17 mouse cellular contexts compared by ENCODE assay signal in the genomic region with DNA sequence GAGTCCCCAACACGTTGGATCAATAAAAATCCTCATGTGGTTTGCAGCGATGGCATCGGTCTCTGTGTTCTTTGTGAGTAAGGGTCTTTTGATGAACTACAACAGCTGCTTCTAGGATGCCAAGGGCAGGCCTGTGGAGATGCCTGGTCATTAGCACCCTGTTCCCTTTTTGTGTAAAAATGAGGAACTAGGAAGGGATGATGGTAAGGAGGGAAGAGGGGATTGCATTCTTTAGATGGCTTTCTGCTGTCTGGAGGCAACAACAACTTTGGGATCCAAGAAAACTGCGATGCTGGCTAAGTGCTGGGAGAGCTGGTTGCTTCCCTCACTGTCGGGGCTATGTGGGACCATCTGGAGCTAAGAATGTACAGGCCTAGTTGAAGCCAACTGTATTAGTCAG. TPM values are rescaled to one million over a fixed set of nuclear protein-coding genes. Genes with fewer than 3 reads are reported as not detected.
DNase-seq lines count a peak whose midpoint lies in the region; ATAC-seq and TF ChIP-seq lines count a peak whose summit lies in the region.
"Had no signal": no experiment of that assay in that cellular context is flagged by ENCODE, and none has a peak within 500 bp of the region (broad histone marks: within the 10 kb centered on the region; RNA-seq: fewer than 3 reads in every experiment).

No protein-coding gene starts in this region.

- H3K36me3 ChIP-seq in forebrain, embryonic 10.5 days (replicated peaks), result no peaks in the 10 kb centered on the region
- no peaks in the 10 kb centered on the region for H3K36me3 ChIP-seq in forebrain, postnatal 0 days (ENCODE audit: insufficient read depth)
- no peaks in the 10 kb centered on the region for H3K36me3 ChIP-seq in neural tube, embryonic 11.5 days (ENCODE audit: control insufficient read depth, insufficient read depth, low read length)
- no peaks in the 10 kb centered on the region for H3K36me3 ChIP-seq in neural tube, embryonic 15.5 days
- no peaks in the 10 kb centered on the region for H3K36me3 ChIP-seq in limb, embryonic 13.5 days
- H3K36me3 ChIP-seq in myocyte (ENCODE audit: control insufficient read depth, insufficient read depth), result no peaks in the 10 kb centered on the region
- H3K36me3 ChIP-seq: embryonic facial prominence, embryonic 15.5 days; midbrain, embryonic 13.5 days had no signal

- no peak overlapping the region for H3K4me2 ChIP-seq in forebrain, postnatal 0 days (ENCODE audit: low read depth)
- H3K4me2 ChIP-seq in neural tube, embryonic 11.5 days (ENCODE audit: low read depth), result no peak overlapping the region
- H3K4me2 ChIP-seq in neural tube, embryonic 15.5 days, result no peak overlapping the region
- peak overlapping the region; percentile 65 for H3K4me2 ChIP-seq in limb, embryonic 13.5 days (replicated peaks)
- H3K4me2 ChIP-seq in myocyte (ENCODE audit: low read depth), result peak overlapping the region; percentile 83
- H3K4me2 ChIP-seq: hindbrain, embryonic 14.5 days; midbrain, embryonic 13.5 days had no signal

- peak overlapping the region; percentile 92 for H3K27ac ChIP-seq in forebrain, embryonic 10.5 days
- H3K27ac ChIP-seq in forebrain, postnatal 0 days (ENCODE audit: low read depth, low read length), result no peak overlapping the region
- H3K27ac ChIP-seq in neural tube, embryonic 11.5 days (ENCODE audit: low read depth, low read length), result no peak overlapping the region
- no peak overlapping the region for H3K27ac ChIP-seq in neural tube, embryonic 15.5 days (replicated peaks)
- H3K27ac ChIP-seq in limb, embryonic 13.5 days, result peak overlapping the region; percentile 33; the same call in 1 of the 2 replicates
- H3K27ac ChIP-seq: embryonic facial prominence, embryonic 15.5 days; hindbrain, embryonic 14.5 days; left cerebral cortex, adult 2 months; midbrain, embryonic 13.5 days had no signal

- H3K27me3 ChIP-seq in forebrain, embryonic 10.5 days (ENCODE audit: poor library complexity, severe bottlenecking), result no peaks in the 10 kb centered on the region
- H3K27me3 ChIP-seq in forebrain, postnatal 0 days (ENCODE audit: insufficient read depth, low read length), result no peaks in the 10 kb centered on the region
- no peaks in the 10 kb centered on the region for H3K27me3 ChIP-seq in neural tube, embryonic 11.5 days (ENCODE audit: control insufficient read depth, insufficient read depth, low read length)
- no peaks in the 10 kb centered on the region for H3K27me3 ChIP-seq in neural tube, embryonic 15.5 days (replicated peaks)
- no peaks in the 10 kb centered on the region for H3K27me3 ChIP-seq in limb, embryonic 13.5 days
- H3K27me3 ChIP-seq in myocyte (ENCODE audit: control insufficient read depth, insufficient read depth, insufficient read length), result no peaks in the 10 kb centered on the region
- H3K27me3 ChIP-seq: embryonic facial prominence, embryonic 15.5 days; midbrain, embryonic 13.5 days had no signal

- H3K9me3 ChIP-seq in forebrain, embryonic 10.5 days, result no peaks in the 10 kb centered on the region
- H3K9me3 ChIP-seq in forebrain, postnatal 0 days (ENCODE audit: low read length), result no peaks in the 10 kb centered on the region
- no peaks in the 10 kb centered on the region for H3K9me3 ChIP-seq in neural tube, embryonic 11.5 days (ENCODE audit: control insufficient read depth, low read length)
- H3K9me3 ChIP-seq in neural tube, embryonic 15.5 days (replicated peaks), result no peaks in the 10 kb centered on the region
- no peaks in the 10 kb centered on the region for H3K9me3 ChIP-seq in limb, embryonic 13.5 days
- H3K9me3 ChIP-seq: embryonic facial prominence, embryonic 15.5 days; midbrain, embryonic 13.5 days had no signal

- peaks cover 38% of the 10 kb centered on the region for H3K4me1 ChIP-seq in forebrain, embryonic 10.5 days
- H3K4me1 ChIP-seq in forebrain, postnatal 0 days (ENCODE audit: insufficient read depth), result peaks cover 12% of the 10 kb centered on the region
- H3K4me1 ChIP-seq in neural tube, embryonic 11.5 days (ENCODE audit: control insufficient read depth, insufficient read depth, low read length), result peaks cover 9% of the 10 kb centered on the region; the same call in 1 of the 2 replicates
- peaks cover 17% of the 10 kb centered on the region for H3K4me1 ChIP-seq in neural tube, embryonic 15.5 days
- H3K4me1 ChIP-seq in limb, embryonic 13.5 days, result peaks cover 34% of the 10 kb centered on the region

- H3K4me3 ChIP-seq in forebrain, embryonic 10.5 days, result peak overlapping the region; percentile 54; the same call in 1 of the 2 replicates
- no peak overlapping the region for H3K4me3 ChIP-seq in forebrain, postnatal 0 days (ENCODE audit: low read depth, low read length)
- no peak overlapping the region for H3K4me3 ChIP-seq in neural tube, embryonic 11.5 days (ENCODE audit: low read depth, low read length)
- no peak overlapping the region for H3K4me3 ChIP-seq in neural tube, embryonic 15.5 days (replicated peaks)
- no peak overlapping the region for H3K4me3 ChIP-seq in limb, embryonic 13.5 days
- H3K4me3 ChIP-seq in myocyte, result peak overlapping the region; percentile 41
- H3K4me3 ChIP-seq: embryonic facial prominence, embryonic 15.5 days; left cerebral cortex, adult 2 months; midbrain, embryonic 13.5 days had no signal

- DNase-seq in forebrain, embryonic 10.5 days (ENCODE audit: extremely low spot score, low spot score), result no peak
- DNase-seq in forebrain, postnatal 0 days, result no peak
- DNase-seq in neural tube, embryonic 11.5 days (ENCODE audit: low spot score), result peak; percentile 5
- no peak for DNase-seq in layer of hippocampus, adult 9-11 months
- DNase-seq in c-Kit-positive CD71-positive TER-119-positive erythroid progenitor cells, embryonic 14.5 days (ENCODE audit: low spot score), result no peak
- DNase-seq: cerebellum, adult 18-20 months; kidney, adult 11 months; kidney, postnatal 4 days; lung, postnatal 4 days; right cerebral cortex, postnatal 25 days had no signal

- H3ac ChIP-seq in myocyte (ENCODE audit: control insufficient read depth, insufficient read length), result no peak overlapping the region

- H3K79me2 ChIP-seq in myocyte (ENCODE audit: control insufficient read depth, insufficient read depth), result peaks cover 6% of the 10 kb centered on the region

- WGBS in forebrain, embryonic 10.5 days, result 85% methylated on average over 5 of the region's 5 CpGs
- 80% methylated on average over 5 of the region's 5 CpGs for WGBS in forebrain, postnatal 0 days
- WGBS in neural tube, embryonic 11.5 days, result 76% methylated on average over 5 of the region's 5 CpGs
- 74% methylated on average over 5 of the region's 5 CpGs for WGBS in neural tube, embryonic 15.5 days
- 48% methylated on average over 5 of the region's 5 CpGs for WGBS in limb, embryonic 13.5 days

- no peak for TF ChIP-seq POLR2A in myocyte (IDR thresholded peaks at IDR 0.05; ENCODE audit: insufficient read length, low read depth)

- no peak overlapping the region for H3K9ac ChIP-seq in forebrain, postnatal 0 days
- H3K9ac ChIP-seq in neural tube, embryonic 11.5 days (ENCODE audit: low read length), result no peak overlapping the region
- no peak overlapping the region for H3K9ac ChIP-seq in neural tube, embryonic 15.5 days (replicated peaks)
- H3K9ac ChIP-seq in limb, embryonic 13.5 days, result peak overlapping the region; percentile 31; the same call in 1 of the 2 replicates
- H3K9ac ChIP-seq: embryonic facial prominence, embryonic 15.5 days; hindbrain, embryonic 14.5 days; midbrain, embryonic 13.5 days had no signal

- ATAC-seq in forebrain, postnatal 0 days, result no peak
- no peak for ATAC-seq in neural tube, embryonic 11.5 days (ENCODE audit: insufficient read depth, low FRiP score, low TSS enrichment)
- no peak for ATAC-seq in neural tube, embryonic 15.5 days (ENCODE audit: low FRiP score)
- ATAC-seq in limb, embryonic 13.5 days (ENCODE audit: low FRiP score, low read depth), result no peak
- ATAC-seq: midbrain, embryonic 13.5 days had no signal

- no peak for TF ChIP-seq CTCF in forebrain, postnatal 0 days (IDR thresholded peaks at IDR 0.05; ENCODE audit: low read depth)

RNA-seq across cellular contexts. Expression of a gene that starts 3.0 kb away (rescaled TPM):
- 6.3 and 8.1 TPM in 2 replicates for polyA plus RNA-seq in forebrain, embryonic 10.5 days (2016; fragmentation: Nextera tagmentation; extraction: Ambion mirVana)
- total RNA-seq in forebrain, postnatal 0 days (2014; rRNA removed), result 116 and 134 TPM in 2 replicates
- polyA plus RNA-seq in forebrain, postnatal 0 days (2015; fragmentation: Nextera tagmentation; extraction: Ambion mirVana), result 0.50 TPM in 1 of 2 replicates, not detected in the other
- 3.3 and 4.3 TPM in 2 replicates for polyA plus RNA-seq in neural tube, embryonic 11.5 days (2014; fragmentation: Nextera tagmentation; extraction: Ambion mirVana)
- polyA plus RNA-seq in neural tube, embryonic 15.5 days (2015; fragmentation: Nextera tagmentation; extraction: Ambion mirVana), result 0.51 and 0.64 TPM in 2 replicates
- polyA plus RNA-seq in limb, embryonic 13.5 days (2015; fragmentation: Nextera tagmentation; extraction: Ambion mirVana), result 9.8 and 10.9 TPM in 2 replicates
- 3.3 TPM for polyA plus RNA-seq in myocyte (2012; fragmentation: generic; extraction: Trizol)
- polyA plus RNA-seq: hindbrain, embryonic 14.5 days had no signal

RNA-seq across cellular contexts. Expression of a gene that starts 4.5 kb away (rescaled TPM):
- polyA plus RNA-seq in forebrain, embryonic 10.5 days (2016; fragmentation: Nextera tagmentation; extraction: Ambion mirVana), result 6.7 and 9.5 TPM in 2 replicates
- total RNA-seq in forebrain, postnatal 0 days (2014; rRNA removed), result 135 and 227 TPM in 2 replicates
- not detected in 2 replicates for polyA plus RNA-seq in forebrain, postnatal 0 days (2015; fragmentation: Nextera tagmentation; extraction: Ambion mirVana)
- polyA plus RNA-seq in neural tube, embryonic 11.5 days (2014; fragmentation: Nextera tagmentation; extraction: Ambion mirVana), result 1.6 and 2.1 TPM in 2 replicates
- polyA plus RNA-seq in neural tube, embryonic 15.5 days (2015; fragmentation: Nextera tagmentation; extraction: Ambion mirVana), result 0.77 TPM in 1 of 2 replicates, not detected in the other
- polyA plus RNA-seq in limb, embryonic 13.5 days (2015; fragmentation: Nextera tagmentation; extraction: Ambion mirVana), result 9.3 and 10.0 TPM in 2 replicates
- 24.4 TPM for polyA plus RNA-seq in myocyte (2012; fragmentation: generic; extraction: Trizol)

RNA-seq across cellular contexts. Expression of a gene that starts 4.9 kb away (rescaled TPM):
- polyA plus RNA-seq in forebrain, embryonic 10.5 days (2016; fragmentation: Nextera tagmentation; extraction: Ambion mirVana), result 0.74 and 0.79 TPM in 2 replicates
- 12.5 and 17.0 TPM in 2 replicates for total RNA-seq in forebrain, postnatal 0 days (2014; rRNA removed)
- polyA plus RNA-seq in forebrain, postnatal 0 days (2015; fragmentation: Nextera tagmentation; extraction: Ambion mirVana), result 0.17 TPM in 1 of 2 replicates, not detected in the other
- polyA plus RNA-seq in neural tube, embryonic 11.5 days (2014; fragmentation: Nextera tagmentation; extraction: Ambion mirVana), result 0.82 and 1.3 TPM in 2 replicates
- polyA plus RNA-seq in neural tube, embryonic 15.5 days (2015; fragmentation: Nextera tagmentation; extraction: Ambion mirVana), result 0.22 and 0.51 TPM in 2 replicates
- 0.74 and 1.0 TPM in 2 replicates for polyA plus RNA-seq in limb, embryonic 13.5 days (2015; fragmentation: Nextera tagmentation; extraction: Ambion mirVana)
- 1.1 TPM for polyA plus RNA-seq in myocyte (2012; fragmentation: generic; extraction: Trizol)
- polyA plus RNA-seq: hindbrain, embryonic 14.5 days had no signal

RNA-seq across cellular contexts. Expression of a gene that starts 5.6 kb away (rescaled TPM):
- 1.00 and 1.7 TPM in 2 replicates for polyA plus RNA-seq in forebrain, embryonic 10.5 days (2016; fragmentation: Nextera tagmentation; extraction: Ambion mirVana)
- total RNA-seq in forebrain, postnatal 0 days (2014; rRNA removed), result 116 and 119 TPM in 2 replicates
- polyA plus RNA-seq in forebrain, postnatal 0 days (2015; fragmentation: Nextera tagmentation; extraction: Ambion mirVana), result 0.17 and 0.47 TPM in 2 replicates
- 0.51 and 1.4 TPM in 2 replicates for polyA plus RNA-seq in neural tube, embryonic 11.5 days (2014; fragmentation: Nextera tagmentation; extraction: Ambion mirVana)
- not detected in 2 replicates for polyA plus RNA-seq in neural tube, embryonic 15.5 days (2015; fragmentation: Nextera tagmentation; extraction: Ambion mirVana)
- 1.5 and 1.7 TPM in 2 replicates for polyA plus RNA-seq in limb, embryonic 13.5 days (2015; fragmentation: Nextera tagmentation; extraction: Ambion mirVana)
- polyA plus RNA-seq in myocyte (2012; fragmentation: generic; extraction: Trizol), result 0.91 TPM

RNA-seq across cellular contexts. Expression of a gene that starts 7.4 kb away (rescaled TPM):
- 3.8 and 4.0 TPM in 2 replicates for polyA plus RNA-seq in forebrain, embryonic 10.5 days (2016; fragmentation: Nextera tagmentation; extraction: Ambion mirVana)
- total RNA-seq in forebrain, postnatal 0 days (2014; rRNA removed), result 1,275 and 1,840 TPM in 2 replicates
- 4.1 and 5.7 TPM in 2 replicates for polyA plus RNA-seq in forebrain, postnatal 0 days (2015; fragmentation: Nextera tagmentation; extraction: Ambion mirVana)
- polyA plus RNA-seq in neural tube, embryonic 11.5 days (2014; fragmentation: Nextera tagmentation; extraction: Ambion mirVana), result 3.4 and 6.8 TPM in 2 replicates
- polyA plus RNA-seq in neural tube, embryonic 15.5 days (2015; fragmentation: Nextera tagmentation; extraction: Ambion mirVana), result 1.5 and 4.5 TPM in 2 replicates
- polyA plus RNA-seq in limb, embryonic 13.5 days (2015; fragmentation: Nextera tagmentation; extraction: Ambion mirVana), result 4.1 and 8.4 TPM in 2 replicates
- 21.5 TPM for polyA plus RNA-seq in myocyte (2012; fragmentation: generic; extraction: Trizol)

Comparison
In these comparisons a context has a peak if more than half of its experiments do, and no peak if none do; other contexts are left out.
1. H3K27ac ChIP-seq: peak in forebrain, embryonic 10.5 days (single experiment) and limb, embryonic 13.5 days (single experiment); none in forebrain, postnatal 0 days (single experiment), neural tube, embryonic 11.5 days (single experiment) and neural tube, embryonic 15.5 days (single experiment).
2. H3K4me3 ChIP-seq: peak in forebrain, embryonic 10.5 days (single experiment) and myocyte (single experiment); none in forebrain, postnatal 0 days (single experiment), neural tube, embryonic 11.5 days (single experiment), neural tube, embryonic 15.5 days (single experiment) and limb, embryonic 13.5 days (single experiment).
3. H3K4me2 ChIP-seq: peak in limb, embryonic 13.5 days (single experiment) and myocyte (single experiment); none in forebrain, postnatal 0 days (single experiment), neural tube, embryonic 11.5 days (single experiment) and neural tube, embryonic 15.5 days (single experiment).